Mouse (Mus musculus) cerebral cortex, adult 2 months (tissue): ENCODE results near the gene Rftn2.

ENCODE experiments used
- WGBS: fragments of 180-500 bp; shearing (Covaris S2); methylation state at CpG from one replicate; pipeline ENCODE4 v1.1.7; 2018; 5-methylcytosine and 5-hydroxymethylcytosine counted together

Rftn2 gene

DNA sequence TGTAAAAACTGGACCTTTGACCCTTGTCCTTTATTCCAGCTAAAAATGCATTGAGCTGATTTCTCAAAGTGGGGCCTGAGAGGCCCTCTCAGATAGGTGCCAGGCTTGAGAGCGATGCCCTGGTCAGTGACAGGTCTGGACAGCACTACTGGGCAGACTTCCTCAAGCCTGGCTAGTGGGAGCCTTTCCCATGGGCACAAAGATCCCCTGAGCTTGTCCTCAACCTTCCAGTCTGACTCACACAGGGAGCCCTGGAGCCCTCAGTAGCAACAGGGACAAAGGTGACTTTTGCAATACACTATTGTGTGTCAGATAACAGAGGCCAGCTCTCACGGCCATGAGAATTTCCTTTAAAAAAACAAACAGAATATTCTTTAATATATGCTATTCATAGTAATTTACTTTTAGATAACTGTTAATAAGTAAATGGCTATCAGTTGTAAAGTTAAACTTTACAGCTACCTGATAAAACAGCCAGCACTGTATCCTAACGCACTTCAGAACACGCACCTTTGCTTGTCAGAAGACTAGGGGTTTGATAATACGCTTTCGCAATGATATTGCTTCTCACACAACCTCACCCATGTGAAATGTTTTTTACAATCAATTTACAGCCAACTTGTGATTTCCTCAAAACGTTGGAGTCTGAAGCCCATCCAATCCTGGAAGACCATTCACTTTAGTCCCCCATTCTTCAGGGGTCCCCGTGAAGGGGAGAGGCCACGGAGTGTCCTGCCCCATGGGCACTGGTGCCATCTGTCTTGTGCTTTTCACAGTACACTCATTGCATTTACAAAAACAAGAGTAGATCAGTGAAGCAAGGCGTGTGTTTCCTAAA is 52.6 kb downstream of the Rftn2 start:
- 74% methylated on average over 10 of the region's 10 CpGs for WGBS

DNA sequence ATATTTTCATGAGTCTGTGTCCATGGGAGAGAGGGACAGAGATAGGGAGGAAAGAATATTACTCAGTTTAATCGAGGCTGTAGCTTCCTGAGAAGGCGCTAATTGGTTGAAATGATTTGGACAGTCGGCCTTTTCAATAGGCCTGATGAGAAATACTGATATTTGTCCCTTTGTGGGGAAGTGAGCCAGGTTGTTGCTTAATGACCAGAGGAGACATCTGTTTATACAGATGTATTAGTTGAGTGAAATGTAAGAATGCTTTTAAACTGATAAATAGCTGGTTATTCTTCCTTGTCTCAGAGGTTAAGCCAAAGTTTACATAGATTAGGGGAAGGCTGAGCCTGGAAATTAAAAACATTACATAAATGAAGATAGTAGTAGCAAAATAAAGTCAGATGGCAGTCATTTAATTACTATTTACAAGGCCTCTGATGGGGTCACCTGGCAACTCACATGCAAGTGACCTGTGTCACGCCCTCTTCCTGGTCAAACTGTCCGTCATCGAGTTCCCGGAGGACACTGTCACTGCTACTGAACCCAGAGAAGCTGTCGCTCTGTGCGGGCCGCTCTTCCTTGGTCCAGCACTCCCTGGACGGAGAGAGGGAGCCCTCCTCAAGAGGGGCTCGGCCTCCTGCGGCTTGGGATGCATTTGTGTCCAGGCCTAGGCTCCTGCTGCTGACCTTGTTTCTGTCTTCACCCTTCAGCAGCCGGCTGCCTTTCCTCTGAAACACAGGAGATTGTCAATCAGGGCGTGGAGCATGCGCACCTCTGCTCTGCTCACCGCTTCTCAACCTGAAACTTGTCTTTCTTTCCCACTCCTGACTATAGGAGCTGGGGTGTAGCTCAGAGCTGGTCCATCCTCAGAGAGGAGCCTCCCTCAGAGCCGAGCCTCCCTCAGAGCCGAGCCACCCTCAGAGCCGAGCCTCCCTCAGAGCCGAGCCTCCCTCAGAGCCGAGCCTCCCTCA is 54.9 kb downstream of the Rftn2 start:
- WGBS: 77% methylated on average over 22 of the region's 22 CpGs

DNA sequence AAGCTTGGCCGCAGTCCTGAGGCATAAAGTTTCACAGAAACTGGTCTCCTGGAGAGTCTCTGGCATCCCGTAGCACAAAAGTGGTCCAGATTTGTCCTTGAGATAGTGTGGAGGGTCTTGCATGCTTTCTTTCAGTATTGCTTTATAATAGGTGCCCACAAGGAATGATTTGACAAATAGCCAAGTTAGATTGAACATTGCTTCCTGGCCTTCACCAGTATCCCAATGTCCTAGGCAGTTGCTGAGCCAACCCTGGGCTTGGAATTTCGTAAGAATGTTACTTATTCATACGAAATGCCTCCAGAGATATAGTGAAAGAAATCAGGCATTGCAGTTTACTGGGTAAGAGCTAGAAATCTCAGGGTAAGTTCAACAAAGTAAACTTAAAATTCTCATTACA is 58.0 kb downstream of the Rftn2 start:
- 98% methylated on average over 4 of the region's 4 CpGs for WGBS

DNA sequence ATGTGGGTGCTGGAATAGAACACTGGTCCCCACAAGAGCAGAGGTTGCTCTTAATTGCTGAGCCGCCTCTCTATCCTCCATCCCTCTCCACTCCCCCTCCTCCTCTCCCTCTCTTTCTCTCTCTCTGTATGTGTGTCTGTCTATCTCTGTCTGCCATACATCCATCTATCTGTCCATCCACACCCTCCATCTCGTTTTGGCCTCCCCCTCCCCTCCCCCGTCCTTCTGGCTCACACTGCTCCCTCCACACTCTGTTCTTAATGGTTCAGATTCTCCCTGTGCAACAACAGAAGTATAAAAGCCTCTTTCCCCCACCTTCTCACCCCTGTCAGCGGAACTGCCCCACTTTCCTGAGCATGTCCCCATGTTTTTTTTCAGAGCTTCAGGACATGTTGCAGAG is 59.0 kb downstream of the Rftn2 start:
- 89% methylated on average over 4 of the region's 4 CpGs for WGBS

DNA sequence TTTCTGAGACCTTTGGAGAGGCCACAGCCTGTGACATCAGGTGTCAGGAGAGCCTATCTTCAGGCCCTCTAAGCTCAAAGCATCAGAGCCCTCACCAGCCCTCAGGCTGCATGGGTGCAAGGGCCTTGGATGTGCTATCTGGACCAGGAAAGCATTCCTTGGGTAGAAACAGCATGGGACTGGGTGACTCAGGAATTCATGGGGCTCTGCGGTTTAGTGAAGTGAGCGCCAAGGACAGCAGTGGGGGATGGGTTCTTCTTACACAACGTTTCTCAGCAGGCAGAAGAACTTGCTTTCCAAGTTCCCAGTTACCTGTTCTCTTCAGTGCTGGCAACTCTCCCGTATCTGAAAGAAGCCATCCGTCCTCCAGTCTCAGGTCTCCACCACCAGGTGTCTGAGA is 62.6 kb downstream of the Rftn2 start:
- WGBS: 61% methylated on average over 5 of the region's 5 CpGs

DNA sequence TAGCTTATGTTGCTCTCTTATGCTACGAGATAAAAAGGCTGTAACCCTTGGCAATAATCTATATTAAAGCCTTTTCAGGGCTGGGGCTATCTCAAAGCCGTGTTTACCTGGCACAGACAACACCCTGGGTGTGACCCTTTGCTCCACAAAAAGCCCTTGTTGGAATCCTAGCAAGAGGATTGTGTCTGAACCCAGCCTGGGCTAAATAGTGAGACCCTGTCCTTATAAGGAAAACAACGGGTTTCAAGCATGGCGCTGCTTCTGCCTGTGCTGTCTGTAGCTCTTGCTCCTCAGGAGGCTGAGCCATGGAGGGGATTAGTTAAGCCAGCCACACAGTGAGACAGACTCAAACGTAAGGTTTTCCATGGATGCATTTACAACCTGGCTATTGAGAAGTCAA is 63.8 kb downstream of the Rftn2 start:
- WGBS: 79% methylated on average over 5 of the region's 5 CpGs

DNA sequence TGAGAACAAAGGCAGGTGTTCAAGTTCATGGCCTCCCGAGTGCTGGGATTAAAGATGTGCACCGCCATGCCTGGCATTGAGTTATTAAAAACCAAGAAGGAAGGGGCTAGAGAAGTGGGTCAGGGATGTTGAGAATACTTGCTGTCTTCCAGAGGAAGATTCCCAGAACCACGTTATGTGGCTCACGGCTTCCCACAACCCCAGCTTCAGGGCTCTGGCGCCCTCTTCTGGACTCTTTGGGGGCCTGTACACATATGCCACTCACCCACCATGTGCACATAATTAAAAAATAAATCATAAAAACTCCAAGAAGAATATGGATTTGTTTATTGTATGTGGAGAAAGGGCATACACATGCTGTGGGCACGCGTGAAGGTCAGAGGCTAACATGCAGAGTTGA is 64.7 kb downstream of the Rftn2 start:
- WGBS: 59% methylated on average over 7 of the region's 7 CpGs

DNA sequence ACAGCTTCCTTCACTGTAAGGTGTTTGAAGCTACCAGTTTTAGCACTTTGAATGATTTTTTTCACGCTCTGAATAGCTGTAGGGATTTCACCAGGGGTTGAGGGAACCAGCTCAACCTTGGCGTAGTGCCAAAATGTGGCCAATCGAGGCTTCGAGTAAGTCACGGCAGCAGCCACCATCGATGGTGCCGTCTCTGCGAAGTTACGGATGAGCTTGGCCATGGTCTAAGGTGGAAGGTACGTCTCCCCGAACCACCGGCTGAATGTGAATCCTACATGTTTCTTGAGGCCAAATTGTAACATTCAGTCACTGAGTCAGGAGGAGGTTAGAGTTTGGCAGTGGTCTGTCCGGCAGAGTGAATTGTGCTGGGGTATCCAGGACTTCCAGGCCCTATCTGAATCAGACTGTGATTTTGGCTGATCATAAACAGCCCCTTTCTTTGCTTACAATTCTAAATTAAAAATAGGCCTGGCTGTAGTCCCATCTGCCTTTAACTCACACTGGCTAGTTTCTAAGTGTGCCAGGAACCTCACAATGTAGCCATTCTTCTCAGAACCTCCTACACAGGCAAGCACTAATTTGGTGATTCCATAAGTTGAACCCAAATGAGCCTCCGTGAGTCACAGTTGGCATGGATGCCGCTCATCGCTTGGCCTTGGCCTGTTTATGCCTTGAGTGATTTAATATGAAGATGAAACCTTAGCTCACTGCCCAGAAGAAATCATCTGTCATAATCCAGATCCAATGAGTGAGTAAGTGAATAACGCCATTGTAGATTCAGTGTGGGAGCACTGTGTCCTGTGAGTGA is 65.5 kb downstream of the Rftn2 start:
- WGBS: 44% methylated on average over 17 of the region's 17 CpGs

DNA sequence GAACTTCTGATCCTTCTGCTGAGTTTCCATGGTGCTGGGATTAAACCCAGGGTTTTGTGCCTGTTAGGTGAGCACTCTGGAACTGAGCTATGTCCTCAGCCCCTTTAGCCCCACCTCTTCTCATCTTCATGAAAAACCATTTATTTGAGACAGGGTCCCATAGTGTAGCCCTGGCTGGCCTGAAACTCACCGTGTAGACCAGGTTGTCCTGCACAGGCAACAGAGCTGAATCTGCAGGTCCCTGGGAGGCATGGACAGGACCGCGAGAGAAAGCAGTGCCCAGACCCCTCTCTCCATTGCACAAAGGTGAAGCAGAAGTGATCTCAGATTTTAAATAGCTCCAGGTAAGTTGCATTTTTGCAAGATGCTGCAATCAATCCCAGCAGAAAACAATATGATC is 66.4 kb downstream of the Rftn2 start:
- 84% methylated on average over 3 of the region's 3 CpGs for WGBS

DNA sequence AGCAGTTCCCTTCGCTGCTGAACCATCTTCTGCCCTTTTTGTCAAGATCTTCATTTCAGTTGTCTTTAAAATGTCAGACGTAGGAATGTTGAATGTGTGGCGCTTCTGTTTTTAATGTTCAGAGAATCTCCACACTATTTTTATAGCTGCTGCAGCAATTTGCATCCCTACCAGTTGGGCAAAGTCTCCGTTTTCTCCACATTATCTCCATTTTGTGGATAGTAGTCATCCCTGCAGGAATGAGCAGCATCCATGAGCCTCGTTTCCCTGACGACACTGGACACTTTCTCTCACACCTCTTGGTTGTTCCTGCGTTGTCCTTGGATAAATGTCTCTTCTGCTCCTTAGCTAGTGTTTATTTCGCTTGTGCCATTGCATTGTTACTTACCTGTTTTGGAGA is 67.8 kb downstream of the Rftn2 start:
- 48% methylated on average over 8 of the region's 8 CpGs for WGBS

DNA sequence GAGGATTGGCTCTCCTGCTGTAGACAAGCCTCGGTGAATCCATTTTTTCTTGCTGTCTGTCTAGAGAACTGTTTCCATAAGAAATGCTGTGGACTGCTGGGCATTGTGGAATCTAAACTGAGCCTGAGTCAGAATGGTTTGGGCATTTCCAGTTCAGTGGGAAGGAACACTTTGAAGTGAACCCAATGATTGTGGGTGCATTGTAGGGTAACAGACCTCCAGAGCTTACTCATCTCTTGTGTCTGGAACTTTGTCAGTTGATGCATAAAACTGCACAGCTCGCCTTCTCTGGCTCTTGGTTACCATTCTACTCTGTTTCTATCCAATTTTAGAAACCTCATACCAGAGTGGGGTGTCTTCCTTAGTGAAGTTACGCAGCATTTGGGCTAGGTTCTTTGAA is 68.4 kb downstream of the Rftn2 start:
- 47% methylated on average over 3 of the region's 3 CpGs for WGBS

DNA sequence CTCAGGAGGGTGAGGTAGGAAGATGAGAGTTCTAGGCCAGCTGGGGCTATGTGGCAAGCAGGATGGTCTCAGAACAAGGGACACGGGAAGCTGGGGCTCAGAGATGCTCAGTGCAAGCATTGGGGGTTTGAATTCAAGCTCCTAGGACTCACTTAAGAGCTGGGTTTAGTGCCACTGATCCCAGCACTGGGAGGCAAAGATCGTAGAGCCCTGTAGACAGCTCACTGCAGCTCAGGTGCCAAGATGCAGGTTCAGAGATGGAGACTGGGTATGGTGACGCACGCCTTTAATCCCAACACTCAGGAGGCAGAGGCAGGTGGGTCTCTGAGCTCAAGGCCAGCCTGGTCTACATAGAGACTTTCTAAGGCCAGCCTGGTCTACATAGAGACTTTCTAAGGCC is 69.3 kb downstream of the Rftn2 start:
- WGBS: 97% methylated on average over 4 of the region's 4 CpGs

DNA sequence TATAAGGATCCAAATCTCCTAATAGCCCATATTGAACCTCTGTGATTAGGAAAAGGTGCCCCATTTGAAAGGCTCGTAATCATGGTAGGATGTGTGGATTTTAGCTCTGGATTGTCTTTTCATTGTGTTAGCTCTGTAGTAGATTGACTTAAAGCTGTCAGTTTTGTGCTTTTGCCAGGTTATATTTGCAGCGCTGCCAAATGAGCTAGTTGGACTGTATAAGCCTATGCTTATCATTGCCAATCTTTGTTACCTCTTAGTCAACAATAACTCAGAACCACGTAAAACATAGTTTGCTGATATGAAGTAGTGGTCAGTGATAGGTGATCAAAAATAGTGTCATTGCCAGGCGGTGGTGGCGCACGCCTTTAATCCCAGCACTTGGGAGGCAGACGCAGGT is 81.0 kb downstream of the Rftn2 start:
- WGBS: 77% methylated on average over 7 of the region's 7 CpGs

DNA sequence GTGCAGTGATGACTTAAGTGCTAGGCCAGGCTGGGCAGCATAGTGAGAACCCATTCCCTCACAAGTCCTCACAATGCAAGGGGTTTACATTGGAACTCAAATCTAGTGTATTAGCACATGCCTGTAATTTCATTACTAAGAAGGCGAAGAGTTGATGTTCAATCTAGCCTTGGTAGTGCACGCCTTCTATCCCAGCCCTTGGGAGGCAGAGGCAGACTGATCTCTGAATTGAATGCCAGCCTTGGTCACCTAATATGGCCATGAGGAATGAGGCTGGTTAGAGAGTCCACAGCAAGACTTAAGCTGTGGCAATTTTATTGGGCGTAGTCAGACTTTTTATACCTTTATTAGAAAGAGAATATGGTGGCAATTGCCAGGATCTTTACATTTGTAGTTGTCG is 82.2 kb downstream of the Rftn2 start:
- WGBS: 97% methylated on average over 4 of the region's 4 CpGs

DNA sequence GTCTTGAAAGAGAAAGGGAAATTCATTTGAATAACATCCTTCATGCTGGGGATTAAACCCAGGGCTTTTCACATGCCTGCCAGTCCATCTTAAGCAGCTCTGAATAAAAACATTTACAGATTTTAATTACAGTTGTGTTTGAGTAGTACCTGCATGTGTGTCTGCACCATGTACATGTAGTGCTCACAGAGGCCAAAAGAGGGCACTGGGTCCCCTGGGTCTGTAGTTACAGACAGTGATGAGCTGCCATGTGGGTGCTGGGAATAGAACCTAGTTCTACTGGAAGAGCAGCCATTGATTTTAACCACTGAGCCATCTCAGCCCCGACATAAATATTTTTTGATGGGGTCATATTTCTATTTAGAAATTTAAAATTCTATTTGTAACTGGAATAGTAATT is 90.7 kb downstream of the Rftn2 start:
- 98% methylated on average over 1 of the region's 1 CpGs for WGBS

DNA sequence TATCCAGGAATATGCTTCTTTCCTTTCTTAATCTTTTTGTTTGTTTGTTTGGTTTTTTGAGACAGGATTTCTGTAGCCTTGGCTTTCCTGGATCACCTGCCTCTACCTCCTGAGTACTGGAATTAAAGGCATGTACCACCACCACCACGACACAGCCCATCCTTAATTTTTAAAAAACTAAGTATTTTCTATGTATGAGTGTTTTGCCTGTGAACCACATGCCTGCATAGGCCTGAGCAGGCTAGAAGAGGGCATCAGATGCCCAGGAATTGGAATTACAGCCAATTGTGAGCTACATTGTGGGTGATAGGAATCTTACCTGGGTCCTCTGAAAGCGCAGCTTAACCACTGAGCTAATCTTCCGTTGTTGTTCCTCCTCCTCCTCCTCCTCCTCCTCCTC is 92.3 kb downstream of the Rftn2 start:
- WGBS: 93% methylated on average over 3 of the region's 3 CpGs

DNA sequence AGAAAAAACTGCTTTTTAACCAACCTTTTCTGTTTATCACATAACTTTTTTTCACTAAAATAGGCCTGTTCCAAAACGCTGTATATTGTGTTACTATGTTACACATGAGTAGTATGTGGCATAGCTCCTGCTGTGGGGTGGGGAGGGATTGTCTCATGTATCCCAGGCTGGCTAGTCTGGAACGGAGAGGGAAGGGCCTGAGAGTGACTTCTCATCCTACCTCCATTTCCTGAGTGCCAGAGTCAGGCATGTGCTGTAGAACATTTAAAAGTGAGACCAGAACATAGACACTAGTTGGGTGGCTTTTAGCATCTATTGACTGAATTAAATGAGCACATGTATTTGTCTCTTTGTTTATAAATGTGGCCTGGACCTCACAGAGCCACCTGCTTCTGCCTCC is 93.4 kb downstream of the Rftn2 start:
- WGBS: 45% methylated on average over 2 of the region's 2 CpGs

DNA sequence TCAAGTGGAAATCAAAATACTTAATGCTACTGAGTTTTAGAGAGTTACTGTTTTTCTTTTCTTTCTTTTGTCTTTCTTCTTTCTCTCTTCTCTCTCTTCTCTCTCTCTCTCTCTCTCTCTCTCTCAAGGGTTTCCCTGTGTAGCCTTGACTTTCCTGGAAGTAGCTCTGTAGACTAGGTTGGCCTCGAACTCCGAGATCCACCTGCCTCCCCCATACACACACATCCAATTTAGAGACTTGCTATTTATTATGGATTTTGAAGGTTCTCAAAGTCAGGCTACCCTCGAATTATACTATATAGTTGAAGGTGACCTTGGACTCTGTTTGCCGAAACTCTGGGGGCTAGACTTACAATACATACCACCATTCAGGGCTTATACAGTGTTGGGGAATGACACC is 94.3 kb downstream of the Rftn2 start:
- 42% methylated on average over 4 of the region's 4 CpGs for WGBS

DNA sequence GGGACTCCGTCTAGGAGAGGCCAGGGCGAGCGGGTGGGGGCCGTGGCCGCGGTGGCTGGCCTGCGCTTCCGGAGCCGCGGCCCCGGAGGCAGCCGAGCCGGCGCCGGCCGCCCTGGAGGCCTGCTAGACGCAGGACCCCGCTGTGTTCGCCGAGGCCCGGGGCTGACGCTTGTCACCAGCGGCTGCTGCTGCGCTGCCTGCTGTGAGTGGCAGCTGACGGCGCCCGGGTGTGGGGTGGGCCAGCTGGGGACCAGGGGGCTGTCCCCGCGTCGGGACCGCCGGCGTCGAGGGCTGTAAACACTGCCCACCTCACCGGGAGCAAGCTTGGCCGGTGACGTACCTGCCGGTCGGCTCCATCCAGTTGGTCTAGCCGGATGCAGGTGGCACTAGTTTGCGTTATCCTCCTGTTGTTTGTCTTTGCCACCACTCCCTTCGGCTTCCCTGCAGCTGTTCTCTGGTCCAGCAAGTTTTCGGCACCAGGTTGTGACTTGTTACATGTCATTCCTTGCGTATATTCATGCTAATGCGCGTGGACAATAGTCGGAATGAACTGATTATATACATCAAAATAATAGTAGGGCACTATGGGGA is 95.1 kb downstream of the Rftn2 start:
- WGBS: under 1% methylated on average over 47 of the region's 47 CpGs

DNA sequence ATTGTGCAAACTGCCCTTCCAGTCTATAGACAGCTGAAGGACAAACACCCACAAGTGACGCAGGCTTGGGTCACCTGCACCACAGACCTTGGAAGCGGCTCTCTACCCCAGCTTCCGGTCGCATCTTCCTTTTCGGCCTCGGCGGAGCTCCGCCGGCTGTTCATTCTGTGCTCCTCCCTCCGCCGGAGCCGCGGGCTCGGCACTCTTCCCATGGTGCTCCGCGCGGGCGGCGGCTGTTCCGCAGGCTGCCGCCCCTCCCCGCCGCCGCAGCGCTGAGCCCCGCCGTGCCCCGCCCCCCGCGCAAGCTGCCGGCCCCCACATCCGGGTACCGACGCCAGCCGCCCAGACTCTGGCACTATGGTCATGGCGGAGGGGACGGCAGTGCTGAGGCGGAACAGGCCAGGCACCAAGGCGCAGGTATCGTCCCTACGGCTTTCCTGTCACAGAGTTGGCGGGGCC is 95.6 kb downstream of the Rftn2 start, which contains the start of gene Mob4:
Mob4 (plus strand) TSS at position 289 of the 459 bp plus-strand sequence.
- under 1% methylated on average over 42 of the region's 42 CpGs for WGBS

DNA sequence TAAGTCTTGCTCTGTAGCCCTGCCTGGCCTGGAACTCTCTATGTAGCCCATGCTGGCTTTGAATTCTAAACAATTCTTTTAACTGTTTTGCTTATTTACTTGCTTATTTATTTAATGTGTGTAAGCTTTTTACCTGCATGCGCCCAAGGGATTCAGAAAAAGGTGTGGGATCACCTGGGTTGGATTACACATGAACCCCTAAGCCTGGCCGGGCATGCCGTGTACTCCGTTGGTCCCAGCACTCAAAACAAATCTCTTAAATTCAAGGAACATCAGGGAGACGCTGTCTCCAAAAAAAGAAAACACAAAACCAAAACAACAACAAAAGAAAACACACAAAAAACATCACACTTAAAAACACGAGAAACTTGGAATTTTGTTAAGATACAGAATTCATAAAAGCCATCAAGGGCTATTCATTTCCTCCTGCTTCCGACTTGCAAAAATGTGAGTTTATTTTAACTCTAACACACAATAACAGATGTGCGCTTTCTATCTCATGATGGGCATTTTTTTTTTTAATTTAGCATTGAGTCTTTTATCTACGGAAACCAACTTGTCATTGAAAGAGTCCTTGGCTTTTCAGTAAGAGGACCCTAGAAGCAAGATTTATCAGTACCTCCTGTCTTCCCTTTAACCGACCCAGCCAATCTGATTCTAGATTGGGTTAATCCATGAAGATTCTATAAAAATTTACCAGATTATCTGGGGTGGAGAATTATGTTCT is 96.2 kb downstream of the Rftn2 start:
- 35% methylated on average over 10 of the region's 10 CpGs for WGBS
